Mouse (Mus musculus): ENCODE measurements around the gene Nptx2.
A peak's percentile ranks its signal among the peaks of the same experiment; 100 is the strongest.

Nptx2 gene

DNA sequence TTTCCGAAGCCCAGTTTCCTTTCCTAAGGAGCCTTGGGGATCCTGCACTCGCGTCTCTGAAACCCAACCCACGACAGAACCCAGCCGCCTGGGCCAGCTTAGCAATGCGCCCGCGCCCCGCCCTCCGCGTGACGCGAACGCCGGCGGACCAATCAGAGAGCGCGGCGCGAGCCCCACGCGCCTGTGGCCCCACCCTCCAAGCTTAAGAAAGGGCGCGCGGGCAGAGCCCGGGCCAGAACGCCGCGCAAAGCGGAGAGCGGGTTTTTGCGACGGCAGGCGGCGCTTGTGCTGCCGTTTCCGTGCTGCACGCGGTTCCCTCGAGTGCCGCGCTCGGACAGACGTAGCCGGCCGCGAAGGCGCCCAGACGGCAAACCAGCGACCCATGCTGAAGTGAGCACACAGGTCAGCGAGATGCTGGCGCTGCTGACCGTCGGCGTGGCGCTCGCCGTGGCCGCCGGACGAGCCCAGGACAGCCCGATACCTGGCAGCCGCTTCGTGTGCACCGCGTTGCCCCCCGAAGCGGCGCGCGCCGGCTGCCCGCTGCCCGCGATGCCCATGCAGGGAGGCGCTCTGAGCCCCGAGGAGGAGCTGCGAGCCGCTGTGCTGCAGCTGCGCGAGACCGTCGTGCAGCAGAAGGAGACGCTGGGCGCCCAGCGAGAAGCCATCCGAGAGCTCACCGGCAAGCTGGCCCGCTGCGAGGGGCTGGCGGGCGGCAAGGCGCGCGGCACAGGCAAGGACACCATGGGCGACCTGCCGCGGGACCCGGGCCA is at the start of gene Nptx2:
Nptx2 (plus strand) TSS at position 250 of the 770 bp plus-strand sequence.
- peak; percentile 76 to 80 for DNase-seq (ENCODE audit: low spot score in 2 of 2)

DNA sequence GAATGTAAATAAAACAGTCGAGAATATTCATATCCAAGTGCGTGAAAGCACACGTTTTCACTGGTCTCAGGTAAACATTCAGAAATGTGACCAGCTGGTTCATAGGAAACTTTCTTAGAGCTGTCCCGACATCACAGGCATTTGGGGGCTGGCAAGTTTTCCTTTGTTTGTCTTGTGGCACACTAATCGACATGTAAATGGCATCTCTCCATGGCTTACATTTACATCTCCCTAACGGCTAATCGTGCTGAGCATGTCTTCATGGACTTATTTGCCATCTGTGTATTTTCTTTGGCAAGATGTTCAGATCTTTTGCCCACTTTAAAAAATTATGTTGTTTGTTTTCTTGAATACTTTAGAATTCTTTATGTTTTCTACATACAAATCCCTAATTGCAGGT is 49.2 kb upstream of the Nptx2 start:
- DNase-seq (ENCODE audit: low spot score in 2 of 2) = no peak

DNA sequence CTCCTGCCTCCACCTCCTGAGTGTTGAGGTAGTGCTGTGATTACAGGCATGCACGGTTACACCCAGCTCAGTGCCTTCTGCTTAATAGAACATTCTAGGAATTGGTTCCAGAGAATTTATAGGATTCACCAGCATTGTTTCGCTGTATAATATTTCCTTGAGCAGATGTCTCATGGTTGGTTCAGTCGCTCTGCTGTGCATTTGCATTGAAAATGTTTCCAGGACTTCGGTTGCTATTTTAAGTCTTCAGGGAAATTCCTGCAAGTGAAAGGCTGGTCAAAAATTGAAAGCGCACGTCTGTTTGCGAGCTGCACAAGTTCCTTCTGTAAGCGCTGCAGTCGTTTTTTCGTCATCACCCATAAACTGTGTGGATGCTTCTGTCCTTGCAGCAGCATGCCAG is 41.5 kb upstream of the Nptx2 start:
- DNase-seq (ENCODE audit: low spot score in 2 of 2) = no peak

DNA sequence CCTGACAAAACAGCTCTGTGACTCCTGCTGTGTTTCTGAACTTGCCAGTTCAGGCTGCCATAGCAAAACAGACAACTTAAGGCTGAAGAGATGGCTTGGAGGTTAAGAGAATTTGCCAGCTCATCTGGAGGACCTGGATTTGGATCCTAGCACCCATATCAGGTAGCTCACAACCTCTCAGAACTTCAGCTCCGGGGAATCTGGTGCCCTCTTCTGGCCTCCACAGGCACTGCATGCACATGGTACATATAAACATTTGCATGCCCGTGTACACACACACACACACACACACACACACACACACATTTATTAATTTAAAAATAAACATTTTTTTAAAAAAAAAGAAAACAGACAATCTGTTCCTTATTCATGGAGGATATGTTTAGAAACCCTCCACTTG is 40.0 kb upstream of the Nptx2 start:
- no peak for DNase-seq (ENCODE audit: low spot score in 2 of 2)

DNA sequence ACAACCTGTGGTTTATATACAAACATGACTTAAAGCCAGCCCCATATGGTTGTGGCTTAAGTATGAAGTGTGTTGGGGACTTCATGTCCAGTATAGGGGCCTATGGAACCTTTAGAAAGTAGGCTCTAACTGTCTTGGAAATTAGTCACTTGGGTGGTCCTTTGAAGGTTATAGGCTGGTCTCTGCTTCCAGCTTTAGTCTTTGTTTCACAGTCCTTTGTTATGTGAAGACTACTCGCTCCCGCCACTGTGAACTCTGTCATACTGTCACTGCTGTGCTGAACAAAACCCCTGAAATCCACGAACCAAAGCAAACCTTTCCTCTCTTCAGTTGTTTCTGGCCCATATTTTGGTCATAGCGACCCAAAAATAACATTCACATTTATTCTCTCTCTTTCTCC is 39.5 kb upstream of the Nptx2 start:
- DNase-seq (ENCODE audit: low spot score in 2 of 2) = no peak

DNA sequence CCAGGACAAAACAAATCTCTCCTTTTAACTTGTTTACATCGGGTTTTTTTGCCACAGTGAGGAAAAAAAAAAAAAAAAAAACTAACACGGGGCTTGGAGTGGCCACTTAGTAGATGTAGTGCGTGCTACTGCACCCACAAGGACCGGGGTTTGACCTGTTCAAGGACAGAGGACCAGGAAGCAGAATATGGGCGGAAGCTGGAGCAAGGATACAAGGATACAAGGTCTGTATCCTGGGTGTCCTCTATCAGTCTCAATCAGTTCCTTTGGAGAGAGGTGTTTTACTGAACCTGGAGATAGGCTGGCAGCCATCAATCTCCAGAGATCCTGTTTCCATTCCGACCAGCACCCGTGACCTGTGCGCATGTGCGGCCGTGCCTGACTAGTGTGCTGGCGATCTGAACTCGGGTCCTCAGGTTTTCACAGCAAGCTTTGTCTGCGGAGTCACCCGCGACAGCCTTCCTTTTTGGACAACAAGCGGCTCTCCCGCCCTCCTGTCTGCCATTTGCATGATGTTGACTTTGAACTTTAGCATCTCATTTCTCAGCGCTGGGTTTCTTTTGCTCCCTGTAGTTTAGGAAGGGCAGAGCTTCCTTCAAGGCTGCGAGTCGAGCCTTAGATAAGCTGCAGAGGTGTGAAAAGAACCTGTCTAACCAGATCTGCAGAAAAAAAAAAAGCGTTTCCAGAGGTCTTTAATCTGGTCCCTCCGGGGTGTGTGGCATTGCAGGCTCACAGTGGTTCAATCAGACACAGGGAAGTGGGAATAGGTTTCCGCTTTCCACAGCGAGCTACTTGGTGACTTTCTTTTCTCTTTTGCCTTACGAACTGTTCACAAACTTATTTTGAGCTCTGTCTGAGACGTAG is 38.8 kb upstream of the Nptx2 start:
- DNase-seq (ENCODE audit: low spot score in 2 of 2) = no peak

DNA sequence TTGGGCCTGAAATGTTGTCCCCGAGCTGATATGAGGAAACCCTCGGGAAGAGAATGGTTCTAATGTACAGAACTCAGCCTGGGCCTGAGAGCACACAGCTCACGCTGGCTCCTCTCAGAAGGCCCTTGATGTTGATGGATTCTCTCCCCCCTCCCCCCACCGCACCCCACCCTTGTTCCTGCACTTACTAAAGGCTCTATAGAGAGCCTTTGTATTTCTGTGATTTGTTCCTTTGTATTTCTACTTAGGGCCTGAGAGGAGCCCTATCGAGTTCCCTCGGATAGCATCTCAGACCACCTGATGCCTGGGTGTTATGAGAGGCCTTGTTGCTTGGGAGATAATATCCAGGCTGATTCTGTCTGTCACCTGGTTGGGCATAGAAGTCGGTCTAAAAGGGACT is 36.3 kb upstream of the Nptx2 start:
- DNase-seq (ENCODE audit: low spot score in 2 of 2) = no peak

DNA sequence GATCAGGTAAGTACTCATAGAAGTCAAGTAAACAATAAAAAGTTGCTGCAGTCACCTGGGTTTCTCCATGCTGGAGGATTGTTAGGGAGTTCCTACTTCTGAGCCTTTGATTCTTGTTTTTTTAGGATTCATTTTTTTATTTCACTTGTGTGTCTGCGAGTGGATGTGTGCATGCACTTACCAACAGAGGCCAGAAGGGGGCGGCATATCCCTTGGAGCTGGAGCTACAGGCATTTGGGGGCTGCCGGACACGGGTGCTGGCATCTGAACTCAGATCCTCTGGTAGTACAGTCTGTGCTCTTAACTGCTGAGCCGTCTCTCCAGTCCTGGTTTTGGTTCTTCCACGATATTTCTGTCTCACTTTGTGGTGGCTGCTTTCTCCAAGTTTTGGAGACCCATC is 31.0 kb upstream of the Nptx2 start:
- no peak for DNase-seq (ENCODE audit: low spot score in 2 of 2)

DNA sequence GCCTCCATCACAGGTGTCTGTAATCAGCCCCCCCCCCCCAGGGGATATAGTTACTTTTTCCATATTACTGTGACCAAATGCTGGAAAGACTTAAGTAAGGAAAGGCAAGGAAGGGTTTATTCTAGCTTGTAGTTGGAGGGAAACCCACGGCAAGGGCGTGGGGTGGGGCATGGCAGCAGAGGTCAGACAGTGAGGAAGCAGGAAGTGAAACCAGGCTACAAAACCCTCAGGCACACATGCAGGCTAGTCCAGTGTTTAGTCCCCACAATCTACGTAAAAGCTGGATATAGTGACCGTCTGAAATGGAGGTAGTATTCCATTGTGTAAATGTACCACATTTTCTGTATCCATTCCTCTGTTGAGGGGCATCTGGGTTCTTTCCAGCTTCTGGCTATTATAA is 30.5 kb upstream of the Nptx2 start:
- DNase-seq (ENCODE audit: low spot score in 2 of 2) = no peak

DNA sequence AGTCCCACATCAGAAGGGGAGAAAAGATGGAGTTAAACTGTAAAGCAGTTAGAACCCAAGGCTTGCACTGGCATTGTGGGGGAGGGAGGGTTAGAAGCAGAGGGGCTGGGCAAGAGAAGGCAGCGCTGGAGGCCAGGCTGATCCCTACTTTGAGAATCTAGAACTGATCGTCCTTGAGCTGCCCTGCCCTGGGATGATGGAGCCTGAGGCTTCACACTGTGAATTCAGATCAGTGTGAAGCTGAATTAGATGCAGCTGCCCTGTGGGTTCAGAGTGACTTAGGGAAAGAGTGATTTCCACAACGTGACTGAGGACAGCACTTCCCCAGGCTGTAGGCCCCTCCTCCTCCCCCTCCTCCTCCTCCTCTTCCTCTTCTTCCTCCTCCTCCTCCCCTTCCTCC is 25.6 kb upstream of the Nptx2 start:
- no peak for DNase-seq (ENCODE audit: low spot score in 2 of 2)

DNA sequence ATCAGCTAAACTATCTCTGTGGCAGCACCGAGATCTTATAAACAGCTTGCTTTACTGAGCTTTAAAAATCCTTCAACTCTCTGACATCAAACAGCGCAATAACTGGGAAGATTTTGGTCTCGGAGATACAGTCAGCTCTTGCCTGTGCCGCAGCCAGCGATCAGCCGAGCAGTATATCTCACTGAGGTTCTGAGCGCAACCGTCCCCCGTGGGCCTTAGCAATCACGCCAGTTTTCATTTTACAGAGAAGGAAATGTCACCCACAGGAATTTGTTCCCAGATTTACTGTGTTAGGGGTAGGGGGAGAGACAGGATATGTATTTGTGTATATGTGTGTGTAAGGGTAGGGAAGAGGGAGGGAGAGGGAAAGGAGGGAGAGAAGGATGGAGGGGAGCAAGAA is 20.9 kb upstream of the Nptx2 start:
- no peak for DNase-seq (ENCODE audit: low spot score in 2 of 2)

DNA sequence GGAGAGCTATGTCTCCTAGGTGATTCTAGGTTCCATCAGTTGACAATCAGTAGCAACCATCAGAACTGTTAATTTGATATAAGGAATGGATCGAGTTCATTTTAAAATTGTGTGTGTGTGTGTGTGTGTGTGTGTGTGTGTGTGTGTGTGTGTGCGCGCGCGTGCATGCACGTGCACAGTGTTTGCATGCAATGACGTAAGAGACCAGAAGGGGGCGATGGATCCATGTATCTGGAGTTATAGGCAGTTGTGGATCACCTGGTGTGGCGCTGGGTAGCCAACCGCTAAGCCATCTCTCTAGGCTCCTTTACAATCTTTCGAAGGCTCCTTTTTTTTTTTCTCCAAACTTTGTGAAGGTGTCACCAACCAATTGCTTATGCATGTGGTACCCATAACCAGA is 16.6 kb upstream of the Nptx2 start:
- DNase-seq (ENCODE audit: low spot score in 2 of 2) = no peak

DNA sequence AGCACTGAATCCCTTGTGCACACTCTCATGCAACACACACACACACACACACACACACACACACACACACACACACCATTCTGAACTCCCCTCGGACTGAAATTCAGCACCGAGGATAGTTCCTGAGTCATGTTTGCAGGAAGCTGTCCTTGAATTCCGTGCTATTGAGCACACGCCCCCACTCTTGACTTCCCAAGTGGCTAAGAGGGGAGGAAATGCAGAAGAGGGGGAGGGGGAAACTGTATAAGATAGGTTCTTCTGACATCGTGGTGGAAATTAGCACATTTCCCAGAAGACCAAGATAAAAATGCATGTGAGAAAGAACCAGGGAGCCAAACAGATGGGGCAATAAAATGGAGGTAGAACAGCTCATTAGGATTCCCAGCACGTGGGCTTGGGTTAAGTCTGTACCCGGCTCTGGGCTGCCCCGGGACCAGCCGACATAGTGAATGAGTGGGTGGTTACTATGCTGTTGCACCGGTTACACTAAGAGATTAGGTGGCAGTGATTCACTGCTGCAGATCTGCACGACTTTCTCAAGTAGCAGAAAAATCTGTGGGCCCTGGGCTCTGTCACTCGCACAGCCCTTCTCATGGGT is 2.9 kb upstream of the Nptx2 start:
- DNase-seq (ENCODE audit: low spot score in 2 of 2) = peak; percentile 36 to 46

DNA sequence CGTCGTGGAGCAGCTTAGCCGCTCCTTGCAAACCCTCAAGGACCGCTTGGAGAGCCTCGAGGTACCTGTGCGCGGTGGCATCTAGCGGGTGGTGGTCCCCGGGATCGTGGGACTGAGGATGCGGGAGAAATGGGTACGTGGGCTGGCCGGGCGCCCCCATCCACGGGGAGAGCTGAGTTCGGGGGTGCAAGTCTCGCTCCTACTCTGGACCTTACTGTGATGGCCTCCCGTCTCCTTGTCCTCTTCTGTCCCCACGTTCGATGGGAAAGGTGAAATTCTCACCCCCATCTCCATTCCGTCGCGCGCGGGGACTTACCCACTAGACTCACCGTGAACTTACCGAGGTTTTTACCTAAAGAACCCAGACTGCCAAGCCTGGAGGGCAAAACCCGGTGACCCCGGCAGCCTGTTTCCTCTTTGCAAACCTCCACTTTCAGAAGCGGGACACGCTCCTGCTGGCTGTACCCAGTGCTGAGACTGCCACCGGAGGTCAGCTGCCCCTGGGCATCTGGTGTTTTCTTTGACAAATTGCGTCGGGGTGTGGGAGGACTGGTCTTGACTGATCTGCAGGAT is 807 bp downstream of the Nptx2 start:
- no peak for DNase-seq (ENCODE audit: low spot score in 2 of 2)

DNA sequence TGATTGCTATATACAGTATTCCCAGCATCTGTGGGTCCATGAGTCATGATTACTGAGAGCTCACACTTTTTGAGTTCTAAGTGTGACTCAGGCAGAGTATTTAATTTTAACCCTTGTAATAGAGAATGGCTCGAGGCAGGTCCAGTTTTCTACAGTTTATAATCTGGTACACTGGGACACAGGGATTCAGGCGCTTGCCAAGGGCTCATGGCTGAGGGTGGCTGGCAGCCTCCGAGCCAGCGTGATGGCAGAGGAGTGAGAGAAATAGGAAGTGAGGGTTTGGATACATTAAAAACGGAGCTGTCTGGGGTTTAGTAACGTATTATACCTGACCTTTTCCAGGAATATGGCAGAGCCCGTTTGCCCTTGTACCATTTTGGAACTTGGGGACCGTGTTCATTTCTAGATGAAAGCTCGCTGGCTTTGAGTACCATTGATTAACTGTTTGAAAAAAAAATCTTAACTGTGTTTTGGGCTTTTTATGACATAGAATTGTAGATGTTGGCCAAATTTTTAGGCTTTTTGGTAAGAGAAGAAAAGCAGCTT is 1.7 kb downstream of the Nptx2 start:
- no peak for DNase-seq (ENCODE audit: low spot score in 2 of 2)

DNA sequence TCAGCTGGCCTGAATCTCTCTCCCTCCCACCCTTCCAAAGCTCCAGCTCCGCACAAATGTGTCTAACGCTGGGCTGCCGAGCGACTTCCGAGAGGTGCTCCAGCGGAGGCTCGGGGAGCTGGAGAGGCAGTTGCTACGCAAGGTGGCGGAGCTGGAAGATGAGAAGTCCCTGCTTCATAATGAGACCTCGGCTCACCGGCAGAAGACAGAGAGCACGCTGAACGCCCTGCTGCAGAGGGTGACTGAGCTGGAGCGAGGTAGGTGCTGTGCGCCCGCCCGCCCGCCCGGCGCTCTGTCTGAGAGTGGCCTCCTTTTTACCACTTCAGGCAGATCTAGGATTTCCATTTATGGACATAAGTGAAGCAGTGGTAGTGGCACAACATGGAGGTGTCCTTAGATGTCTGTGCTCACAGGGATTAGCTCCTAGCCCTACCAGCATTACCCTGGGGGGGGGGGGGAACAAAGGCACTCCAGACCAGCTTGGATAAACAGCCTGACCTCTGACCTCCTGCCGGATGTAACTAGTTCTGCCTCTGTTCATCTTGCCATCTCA is 2.5 kb downstream of the Nptx2 start:
- no peak for DNase-seq (ENCODE audit: low spot score in 2 of 2)

DNA sequence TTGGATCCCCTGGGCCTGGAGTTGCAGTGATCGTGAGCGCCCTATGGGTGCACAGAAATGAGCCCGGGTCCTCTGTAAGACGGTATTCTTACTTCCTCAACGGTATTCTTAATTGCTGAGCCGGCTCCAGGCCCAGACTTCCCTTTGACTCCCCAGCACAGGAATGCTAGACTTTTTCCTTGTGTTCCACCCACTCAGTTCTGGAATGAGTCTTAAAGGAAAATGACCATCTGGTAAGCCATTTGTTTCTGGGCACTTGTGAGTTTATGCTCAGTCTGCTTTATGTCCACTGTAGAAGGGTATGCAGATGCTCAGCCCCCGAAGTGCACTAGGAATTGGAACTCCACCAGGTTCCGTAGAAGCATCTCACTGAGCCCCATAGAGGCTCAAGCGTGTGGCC is 4.3 kb downstream of the Nptx2 start:
- DNase-seq (ENCODE audit: low spot score in 2 of 2) = no peak

DNA sequence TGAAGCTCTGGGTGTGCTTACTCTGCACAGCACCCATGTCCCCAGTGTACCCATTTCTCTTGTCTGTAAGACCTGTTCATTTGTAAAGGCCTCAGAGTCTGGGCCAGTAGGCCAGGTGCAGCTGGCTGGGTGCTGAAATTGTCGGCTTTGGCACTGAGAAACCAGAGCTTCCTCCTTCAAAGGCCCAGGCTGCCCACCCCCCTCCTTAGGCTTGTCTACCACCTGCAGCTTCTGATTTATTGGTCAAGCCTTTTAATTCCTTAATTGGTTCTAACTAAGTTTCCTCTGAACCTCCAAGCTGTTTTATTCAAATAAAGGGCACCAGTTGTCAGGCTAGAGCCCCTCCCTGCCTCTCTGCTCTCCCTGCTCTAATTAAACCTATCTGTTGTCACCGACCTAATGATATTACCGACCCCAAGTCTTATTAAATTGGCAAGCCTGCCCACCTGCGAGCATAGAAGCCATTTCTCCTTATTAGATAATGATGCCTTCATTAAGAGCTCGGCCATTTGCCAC is 5.0 kb downstream of the Nptx2 start:
- no peak for DNase-seq (ENCODE audit: low spot score in 2 of 2)

DNA sequence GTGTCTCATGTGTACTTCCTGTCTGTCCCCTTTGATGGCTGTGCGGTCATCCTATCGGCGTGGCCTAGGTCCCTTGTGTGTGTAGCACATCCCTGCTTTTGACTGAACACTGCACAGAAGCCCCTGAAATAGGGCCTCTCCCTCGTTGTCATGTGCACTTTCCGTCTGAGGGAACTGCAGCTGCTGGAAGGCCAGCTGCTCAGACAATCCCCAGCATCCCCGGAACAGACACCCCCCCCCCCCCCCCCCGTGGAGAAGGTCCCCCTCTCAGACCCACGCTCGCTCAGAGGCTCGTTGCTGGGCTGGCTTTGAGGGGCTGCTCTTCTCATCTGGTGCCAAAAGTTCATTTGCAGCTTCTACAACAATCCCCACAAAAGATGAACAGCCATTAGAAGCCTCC is 11.0 kb downstream of the Nptx2 start:
- DNase-seq (ENCODE audit: low spot score in 2 of 2) = no peak

DNA sequence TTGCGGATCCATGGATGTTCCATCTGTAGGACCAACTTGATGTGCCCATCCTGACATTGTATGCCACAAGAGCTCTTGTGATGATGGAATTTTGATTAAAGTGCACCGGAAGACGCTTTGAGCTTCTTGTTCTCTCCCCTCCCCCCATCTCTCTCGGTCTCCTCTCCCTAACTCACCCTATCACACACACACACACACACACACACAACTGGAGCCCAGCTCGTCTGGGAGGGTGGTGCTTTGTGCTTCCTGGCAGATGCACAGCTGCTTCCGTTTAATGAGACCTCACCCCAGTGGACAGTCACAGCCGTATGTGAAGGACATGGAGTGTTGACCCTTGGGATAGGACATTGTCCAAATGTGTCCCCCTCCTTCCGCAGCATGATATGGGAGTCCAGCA is 11.7 kb downstream of the Nptx2 start:
- DNase-seq (ENCODE audit: low spot score in 2 of 2) = no peak

DNA sequence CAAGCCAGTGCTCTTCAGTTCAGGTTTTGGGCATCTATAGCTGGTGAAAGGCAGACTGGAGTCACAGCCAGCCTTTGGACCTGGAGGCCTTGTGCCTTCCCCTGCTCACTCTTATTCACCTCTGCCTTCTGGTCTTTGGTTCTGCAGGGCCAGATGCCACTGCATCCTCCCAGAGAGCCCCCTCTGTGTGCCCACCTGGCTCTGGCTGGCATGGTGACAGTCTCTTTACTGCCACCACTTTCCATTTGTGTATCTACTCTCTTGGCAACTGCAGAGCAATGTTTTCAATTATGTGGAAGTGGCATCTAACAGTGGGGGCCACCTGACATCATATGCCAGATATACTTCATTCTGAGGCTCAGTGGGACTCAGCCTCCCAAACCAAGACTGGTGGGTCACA is 12.8 kb downstream of the Nptx2 start:
- no peak for DNase-seq (ENCODE audit: low spot score in 2 of 2)

DNA sequence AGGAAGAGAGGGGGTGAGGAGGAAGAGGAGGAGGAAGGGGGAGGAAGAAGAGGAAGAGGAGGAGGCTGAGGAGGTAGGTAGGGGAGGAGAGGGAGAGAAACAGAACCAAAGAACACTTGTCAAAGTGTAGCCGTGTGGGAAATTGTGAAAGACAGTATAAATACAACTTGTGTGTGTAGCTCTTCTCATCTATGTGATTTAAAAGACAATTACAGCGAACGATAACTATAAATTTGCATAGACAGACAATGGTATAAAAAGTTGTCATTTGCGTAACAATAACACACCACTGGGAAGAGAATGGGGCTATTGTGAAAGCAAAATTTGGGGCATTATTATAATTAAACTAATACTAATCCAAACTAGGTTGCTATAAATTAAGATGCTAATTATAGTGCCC is 20.0 kb downstream of the Nptx2 start:
- DNase-seq (ENCODE audit: low spot score in 2 of 2) = no peak

Data from frontal cortex, postnatal 14 days (tissue).